Mouse (Mus musculus) CH12.LX (cell line): ENCODE results near the gene 4933427D14Rik. TPM values are rescaled to one million over a fixed set of nuclear protein-coding genes. Genes with fewer than 3 reads are reported as not detected.

Experiments
- DNase-seq: peaks from one replicate; pipeline ENCODE4 v3.0.0-alpha.2; 2013; ENCODE audit errors: extremely low read depth
- H3K27ac ChIP-seq: 2 replicates; pipeline ENCODE4 v1.5.1; 2012; ENCODE audit warnings: low read depth, mild to moderate bottlenecking, control low read depth, moderate library complexity; ENCODE audit not compliant: insufficient read depth
- H3K27me3 ChIP-seq: replicated peaks from 2 replicates; pipeline ENCODE3; 2012; ENCODE audit warnings: inconsistent platforms
- H3K36me3 ChIP-seq, 2 experiments: replicated peaks in 1 of 2; 2 replicates each; pipeline versions ENCODE3 to v1.6.1; 2012; ENCODE audit warnings: inconsistent platforms in 1 of 2, low read length in 1 of 2, mild to moderate bottlenecking in 1 of 2, mixed read lengths in 1 of 2, moderate library complexity in 1 of 2; ENCODE audit not compliant: control insufficient read depth in 1 of 2, insufficient read depth in 1 of 2
- H3K4me1 ChIP-seq, 2 experiments: 2 replicates each; pipeline ENCODE4 v1.6.1; 2012; ENCODE audit warnings: inconsistent platforms in 1 of 2, moderate library complexity in 1 of 2; ENCODE audit not compliant: insufficient read depth in 2 of 2, control insufficient read depth in 1 of 2
- H3K4me2 ChIP-seq: 2 replicates; pipeline ENCODE4 v1.6.1; 2012; ENCODE audit warnings: low read depth, mild to moderate bottlenecking, control low read depth; ENCODE audit not compliant: poor library complexity, insufficient read depth, severe bottlenecking
- H3K4me3 ChIP-seq, 3 experiments: fragments of 150-350 bp in 1 of 3; sonication (generic) in 1 of 3; replicated peaks in 1 of 3; 2 replicates each; pipeline versions ENCODE3 to v1.5.1; 2011 to 2012; ENCODE audit warnings: low read depth in 2 of 3, low read length in 2 of 3, mild to moderate bottlenecking in 2 of 3, moderate library complexity in 2 of 3, control low read depth in 1 of 3, improper control_type of control experiment in 1 of 3, inconsistent platforms in 1 of 3, mixed read lengths in 1 of 3; ENCODE audit not compliant: poor library complexity in 1 of 3
- H3K79me2 ChIP-seq: replicated peaks from 2 replicates; pipeline ENCODE4 v1.6.1; 2012; ENCODE audit warnings: mild to moderate bottlenecking, moderate library complexity; ENCODE audit not compliant: control insufficient read depth, poor library complexity, insufficient read depth, severe bottlenecking; ENCODE audit errors: extremely low read depth
- H3K9ac ChIP-seq: 2 replicates; pipeline ENCODE4 v1.6.1; 2012; ENCODE audit warnings: low read depth, mild to moderate bottlenecking, control low read depth, moderate library complexity; ENCODE audit not compliant: insufficient read depth
- H3K9me3 ChIP-seq: replicated peaks from 2 replicates; pipeline ENCODE3; 2012; ENCODE audit warnings: low read length, inconsistent platforms, mixed read lengths
- E2F4 ChIP-seq: IDR thresholded peaks from 2 replicates; pipeline ENCODE4 v1.6.1; 2011; ENCODE audit warnings: low read depth, low read length, improper control_type of control experiment; ENCODE audit not compliant: insufficient replicate concordance
- ELF1 ChIP-seq: IDR thresholded peaks from 2 replicates; pipeline ENCODE4 v1.6.1; 2014; ENCODE audit warnings: low read depth, mild to moderate bottlenecking, inconsistent platforms, low read length, improper control_type of control experiment
- EP300 ChIP-seq: IDR thresholded peaks from 2 replicates; pipeline ENCODE4 v1.6.1; 2011; ENCODE audit warnings: low read length, improper control_type of control experiment
- ETS1 ChIP-seq: conservative IDR thresholded peaks from 2 replicates; pipeline ENCODE4 v1.6.1; 2012; ENCODE audit warnings: low read depth, mild to moderate bottlenecking, inconsistent platforms, low read length, improper control_type of control experiment, moderate library complexity
- HCFC1 ChIP-seq: IDR thresholded peaks from 2 replicates; pipeline ENCODE4 v1.6.1; 2012; ENCODE audit warnings: low read depth, mild to moderate bottlenecking, inconsistent platforms, low read length, improper control_type of control experiment
- IRF4 ChIP-seq: IDR thresholded peaks from 2 replicates; pipeline ENCODE4 v1.6.1; 2014; ENCODE audit warnings: low read depth, mild to moderate bottlenecking, inconsistent platforms, low read length, improper control_type of control experiment
- JUN ChIP-seq: IDR thresholded peaks from 2 replicates; pipeline ENCODE4 v1.6.1; 2011; ENCODE audit warnings: low read depth, mild to moderate bottlenecking, low read length, improper control_type of control experiment, moderate library complexity; ENCODE audit not compliant: insufficient read depth
- JUND ChIP-seq: conservative IDR thresholded peaks from 2 replicates; pipeline ENCODE4 v1.6.1; 2011; ENCODE audit warnings: low read depth, low read length, improper control_type of control experiment
- MXI1 ChIP-seq: IDR thresholded peaks from 2 replicates; pipeline ENCODE4 v1.6.1; 2011; ENCODE audit warnings: mild to moderate bottlenecking, low read depth, low read length, improper control_type of control experiment
- NELFE ChIP-seq: IDR thresholded peaks from 2 replicates; pipeline ENCODE4 v1.6.1; 2011; ENCODE audit warnings: low read depth, low read length, improper control_type of control experiment
- NRF1 ChIP-seq: IDR thresholded peaks from 2 replicates; pipeline ENCODE4 v1.6.1; 2014; ENCODE audit warnings: low read depth, mild to moderate bottlenecking, inconsistent platforms, low read length, improper control_type of control experiment, moderate library complexity
- RCOR1 ChIP-seq: conservative IDR thresholded peaks from 2 replicates; pipeline ENCODE4 v1.6.1; 2012; ENCODE audit warnings: low read depth, mild to moderate bottlenecking, inconsistent platforms, low read length, improper control_type of control experiment
- TCF12 ChIP-seq: IDR thresholded peaks from 2 replicates; pipeline ENCODE4 v1.6.1; 2014; ENCODE audit warnings: low read depth, mild to moderate bottlenecking, inconsistent platforms, low read length, improper control_type of control experiment
- USF2 ChIP-seq: conservative IDR thresholded peaks from 2 replicates; pipeline ENCODE4 v1.6.1; 2011; ENCODE audit warnings: low read depth, low read length, improper control_type of control experiment
- ZKSCAN1 ChIP-seq: IDR thresholded peaks from 2 replicates; pipeline ENCODE4 v1.6.1; 2012; ENCODE audit warnings: low read depth, inconsistent platforms, low read length, improper control_type of control experiment, borderline replicate concordance
- ZMIZ1 ChIP-seq: IDR thresholded peaks from 2 replicates; pipeline ENCODE4 v1.6.1; 2012; ENCODE audit warnings: low read depth, mild to moderate bottlenecking, inconsistent platforms, low read length, improper control_type of control experiment
- ZNF384 ChIP-seq: IDR thresholded peaks from 2 replicates; pipeline ENCODE4 v1.6.1; 2012; ENCODE audit warnings: low read depth, low read length, improper control_type of control experiment, inconsistent platforms
- dilution Hi-C: fragments of 300-500 bp; cut with MboI; formaldehyde crosslinking; loops from 2 replicates; pipeline ENCODE4 v1.14.3; 2020; ENCODE audit warnings: low sequenced_read_pairs; ENCODE audit not compliant: extremely low pct_unique_long_range_greater_than_20kb, extremely low pct_ligation_motif_present
- in situ Hi-C: fragments of 300-500 bp; cut with MboI; formaldehyde crosslinking; loops from 3 replicates; pipeline ENCODE4 v1.14.3; 2019; ENCODE audit warnings: low sequenced_read_pairs, low pct_ligation_motif_present, low pct_unique_long_range_greater_than_20kb, mixed read lengths
- polyA plus RNA-seq: library from polyadenylated mRNA; unstranded; fragments of >175 nt; gene quantifications from 2 replicates; pipeline ENCODE4 v1.2.1, GENCODE M21; 2012; ENCODE audit warnings: low read depth; ENCODE audit not compliant: insufficient read length
- total RNA-seq, 2 experiments: library from RNA; depleted of rRNA; stranded (reverse); fragments of 300-350 nt in 1 of 2; fragments of >200 nt in 1 of 2; gene quantifications; 2 replicates each; pipeline ENCODE4 v1.2.3; 2012 to 2014

Gene 4933427D14Rik
- total and polyA plus RNA-seq, 3 experiments, result 6.8 to 9.3 (median 7.8) TPM

DNA sequence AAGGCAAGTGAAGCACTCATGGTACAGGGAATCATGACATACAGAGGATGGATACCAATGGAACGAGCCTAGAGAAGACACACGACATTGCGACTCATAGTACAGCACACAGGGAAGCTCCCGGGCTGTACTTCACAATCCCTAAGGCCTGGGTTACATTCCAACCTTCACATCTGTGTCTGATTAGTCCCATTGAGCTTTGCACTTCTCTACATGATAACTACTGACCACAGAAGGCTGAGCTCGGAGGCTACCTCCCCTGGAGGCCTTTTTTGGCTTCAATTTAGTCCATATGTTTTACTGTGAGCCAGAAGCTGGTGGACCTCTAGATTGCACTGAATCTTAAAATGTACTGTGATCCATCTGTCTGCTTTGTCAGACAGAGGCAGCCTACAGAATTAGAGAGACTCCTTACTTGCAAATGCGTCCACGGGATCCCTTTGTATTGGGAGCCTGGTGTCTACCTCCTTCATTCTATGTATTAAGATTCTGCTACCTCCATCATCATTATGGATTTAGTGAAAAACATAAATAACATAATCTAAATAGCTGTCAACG, 38.0 kb upstream of the 4933427D14Rik start:
- Histone ChIP-seq H3K9me3 (no peaks in the 10 kb centered on the region), H3K27ac (no peak overlapping the region), H3K4me3 (no peak overlapping the region), H3K79me2 (no peaks in the 10 kb centered on the region), H3K9ac (no peak overlapping the region), H3K27me3 (peaks cover 61% of the 10 kb centered on the region), H3K36me3 (no peaks in the 10 kb centered on the region), H3K4me2 (no peak overlapping the region), H3K4me1 (peaks cover 1 to 7% of the 10 kb centered on the region in 2 experiments)
- DNase-seq, result no peak
- in situ Hi-C loops, result no loop called here
- dilution Hi-C loops, result no loop called here
- TF ChIP-seq ELF1, result no peak
- TF ChIP-seq HCFC1, result no peak
- no peak for TF ChIP-seq ZMIZ1
- no peak for TF ChIP-seq RCOR1
- TF ChIP-seq ZNF384, result no peak
- TF ChIP-seq ZKSCAN1, result no peak
- no peak for TF ChIP-seq USF2
- TF ChIP-seq MXI1, result no peak
- TF ChIP-seq TCF12, result no peak
- TF ChIP-seq NRF1, result no peak
- TF ChIP-seq E2F4, result no peak
- TF ChIP-seq JUN, result no peak
- no peak for TF ChIP-seq IRF4

DNA sequence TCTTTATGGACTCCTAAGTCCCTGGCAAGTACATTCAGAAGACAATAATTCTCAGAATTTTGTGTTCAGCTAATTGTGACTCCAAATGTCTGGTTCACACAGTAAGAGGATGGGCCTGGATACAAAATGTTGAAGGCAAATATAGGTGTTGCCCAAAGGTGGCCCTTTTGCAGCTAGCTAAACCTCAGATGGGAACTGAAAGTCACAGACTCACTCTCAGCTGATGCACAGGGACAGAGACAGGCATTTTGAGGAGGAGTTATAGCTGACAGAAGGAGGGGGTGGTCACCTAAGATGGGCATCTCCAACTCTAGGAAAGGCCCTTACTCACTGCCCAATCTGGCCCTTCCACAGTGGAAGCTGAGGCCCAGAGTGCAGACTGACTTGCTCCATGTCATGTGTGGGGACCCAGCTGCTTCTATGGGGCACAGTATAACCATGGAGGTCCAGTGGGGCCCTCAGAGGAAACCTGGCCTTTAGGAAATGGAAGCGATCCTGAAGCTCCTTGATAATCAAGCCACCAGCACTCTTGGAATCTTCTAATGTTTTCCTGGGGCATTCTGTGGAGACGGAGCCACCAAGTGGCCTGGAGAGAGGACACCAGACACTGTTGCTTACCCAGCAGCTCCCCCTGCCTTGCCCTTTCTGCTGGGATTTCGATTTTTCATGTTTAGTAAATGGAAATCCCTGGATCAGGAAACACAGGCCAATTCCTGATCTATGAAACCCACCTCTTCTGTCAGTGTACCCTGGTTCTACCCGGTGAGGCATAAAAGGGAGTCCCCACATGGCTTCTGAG, 33.0 kb upstream of the 4933427D14Rik start:
- TF ChIP-seq NELFE (no peak), ETS1 (peak; percentile 64), EP300 (peak; percentile 83), IRF4 (peak; percentile 91), JUND (peak; percentile 41; the same call in 1 of the 2 replicates)
- no peak overlapping the region for H3K4me2 ChIP-seq
- no peak overlapping the region for H3K9ac ChIP-seq
- H3K4me3 ChIP-seq, result no peak overlapping the region
- no peaks in the 10 kb centered on the region for H3K36me3 ChIP-seq
- peaks cover 4 to 19% of the 10 kb centered on the region in 2 experiments for H3K4me1 ChIP-seq
- in situ Hi-C loops, result no loop called here
- peak; percentile 46 for DNase-seq
- H3K79me2 ChIP-seq, result no peaks in the 10 kb centered on the region
- H3K27ac ChIP-seq, result no peak overlapping the region
- dilution Hi-C loops, result no loop called here
- peaks cover 28% of the 10 kb centered on the region for H3K27me3 ChIP-seq
- H3K9me3 ChIP-seq, result no peaks in the 10 kb centered on the region
